8 mouse cellular contexts compared by ENCODE assay signal in genomic region chr5:52833761-52834274, GRCm38 (mm10). TPM values are rescaled to one million over a fixed set of nuclear protein-coding genes. Genes with fewer than 3 reads are reported as not detected.
A peak's percentile ranks its signal among the peaks of the same experiment; 100 is the strongest.
DNase-seq lines count a peak whose midpoint lies in the region; ATAC-seq and TF ChIP-seq lines count a peak whose summit lies in the region.

Gene Anapc4, plus strand, starts transcription at chr5:52834012.

- under 1% methylated on average over 48 of the region's 50 CpGs for WGBS in embryonic facial prominence, embryonic 13.5 days
- under 1% methylated on average over 50 of the region's 50 CpGs for WGBS in kidney, adult 2 months
- under 1% methylated on average over 50 of the region's 50 CpGs for WGBS in limb, embryonic 12.5 days
- WGBS in midbrain, embryonic 15.5 days, result 0% methylated on average over 50 of the region's 50 CpGs
- under 1% methylated on average over 50 of the region's 50 CpGs for WGBS in spleen, adult 2 months

- H3K9ac ChIP-seq in embryonic facial prominence, embryonic 13.5 days, result peak within 1 kb of the TSS; percentile 91
- peak within 1 kb of the TSS; percentile 90 for H3K9ac ChIP-seq in limb, embryonic 12.5 days (replicated peaks)
- H3K9ac ChIP-seq in midbrain, embryonic 15.5 days, result peak within 1 kb of the TSS; percentile 95

- H3K27ac ChIP-seq in embryonic facial prominence, embryonic 13.5 days, result peak within 1 kb of the TSS; percentile 94
- peak within 1 kb of the TSS; percentile 60; the same call in 1 of the 2 replicates for H3K27ac ChIP-seq in kidney, adult 2 months (ENCODE audit: insufficient read depth, low read depth, low read length)
- H3K27ac ChIP-seq in limb, embryonic 12.5 days, result peak within 1 kb of the TSS; percentile 91
- peak within 1 kb of the TSS; percentile 88 for H3K27ac ChIP-seq in midbrain, embryonic 15.5 days
- peak within 1 kb of the TSS; percentile 78 for H3K27ac ChIP-seq in spleen, adult 2 months (ENCODE audit: insufficient read depth, low read length)

- ATAC-seq in embryonic facial prominence, embryonic 13.5 days (ENCODE audit: insufficient number of reproducible peaks, insufficient read depth, low FRiP score, low TSS enrichment, low read depth), result peak; percentile 99
- ATAC-seq in limb, embryonic 12.5 days (ENCODE audit: insufficient number of reproducible peaks, insufficient read depth, low FRiP score, low TSS enrichment, low read depth), result peak; percentile 100
- ATAC-seq in midbrain, embryonic 15.5 days (replicated peaks), result peak; percentile 99

- TF ChIP-seq CTCF in kidney, adult 2 months (conservative IDR thresholded peaks at IDR 0.05; ENCODE audit: insufficient read depth, insufficient read length, low read depth, low read length), result no peak
- TF ChIP-seq CTCF in spleen, adult 2 months (IDR thresholded peaks at IDR 0.05; ENCODE audit: extremely low read depth, insufficient read depth, insufficient read length, insufficient replicate concordance), result no peak

- H3K4me3 ChIP-seq in embryonic facial prominence, embryonic 13.5 days, result peak within 1 kb of the TSS; percentile 79
- peak within 1 kb of the TSS; percentile 70 for H3K4me3 ChIP-seq in kidney, adult 2 months (ENCODE audit: insufficient read depth, low read depth, low read length)
- peak within 1 kb of the TSS; percentile 77 for H3K4me3 ChIP-seq in limb, embryonic 12.5 days (replicated peaks)
- peak within 1 kb of the TSS; percentile 75 for H3K4me3 ChIP-seq in midbrain, embryonic 15.5 days
- H3K4me3 ChIP-seq in spleen, adult 2 months (ENCODE audit: extremely low read depth, insufficient read depth, insufficient read length), result peak within 1 kb of the TSS; percentile 78

- peak within 1 kb of the TSS; percentile 72 for H3K4me2 ChIP-seq in embryonic facial prominence, embryonic 13.5 days
- peak within 1 kb of the TSS; percentile 79 for H3K4me2 ChIP-seq in limb, embryonic 12.5 days
- peak within 1 kb of the TSS; percentile 80 for H3K4me2 ChIP-seq in midbrain, embryonic 15.5 days

- peak; percentile 100 for DNase-seq in 3134 (ENCODE audit: extremely low read depth, insufficient read length, low spot score)
- DNase-seq in adrenal gland, postnatal 36 days, result peak; percentile 100
- peak; percentile 100 for DNase-seq in heart, adult 18-20 months
- peak; percentile 100 for DNase-seq in kidney, adult 2 months
- DNase-seq in spleen, adult 2 months (ENCODE audit: low read depth in 1 of 2, low spot score in 2 of 2), result peak; percentile 94 to 100

- peaks cover 26% of the 10 kb centered on the region for H3K4me1 ChIP-seq in embryonic facial prominence, embryonic 13.5 days
- peaks cover 5% of the 10 kb centered on the region; the same call in 1 of the 2 replicates for H3K4me1 ChIP-seq in kidney, adult 2 months (ENCODE audit: control insufficient read depth, insufficient read depth, low read length)
- H3K4me1 ChIP-seq in limb, embryonic 12.5 days (replicated peaks), result peaks cover 17% of the 10 kb centered on the region
- H3K4me1 ChIP-seq in midbrain, embryonic 15.5 days, result peaks cover 31% of the 10 kb centered on the region
- no peaks in the 10 kb centered on the region for H3K4me1 ChIP-seq in spleen, adult 2 months (ENCODE audit: control insufficient read depth, insufficient read depth, insufficient read length)

- H3K9me3 ChIP-seq in embryonic facial prominence, embryonic 13.5 days, result no peaks in the 10 kb centered on the region
- peaks cover 5% of the 10 kb centered on the region; the same call in 1 of the 2 replicates for H3K9me3 ChIP-seq in limb, embryonic 12.5 days
- no peaks in the 10 kb centered on the region for H3K9me3 ChIP-seq in midbrain, embryonic 15.5 days

- H3K36me3 ChIP-seq in embryonic facial prominence, embryonic 13.5 days, result peaks cover 24% of the 10 kb centered on the region
- peaks cover 2% of the 10 kb centered on the region; the same call in 1 of the 2 replicates for H3K36me3 ChIP-seq in kidney, adult 2 months (ENCODE audit: control insufficient read depth, insufficient read depth, low read length)
- H3K36me3 ChIP-seq in limb, embryonic 12.5 days, result peaks cover 29% of the 10 kb centered on the region
- peaks cover 5% of the 10 kb centered on the region; the same call in 1 of the 2 replicates for H3K36me3 ChIP-seq in midbrain, embryonic 15.5 days (replicated peaks)
- peaks cover 6% of the 10 kb centered on the region; the same call in 1 of the 2 replicates for H3K36me3 ChIP-seq in spleen, adult 2 months (ENCODE audit: control insufficient read depth, insufficient read depth, low read length)

- H3K27me3 ChIP-seq in embryonic facial prominence, embryonic 13.5 days, result no peaks in the 10 kb centered on the region
- H3K27me3 ChIP-seq in kidney, adult 2 months (replicated peaks; ENCODE audit: control insufficient read depth, insufficient read depth, low read length), result no peaks in the 10 kb centered on the region
- H3K27me3 ChIP-seq in limb, embryonic 12.5 days, result no peaks in the 10 kb centered on the region
- no peaks in the 10 kb centered on the region for H3K27me3 ChIP-seq in midbrain, embryonic 15.5 days (replicated peaks)
- H3K27me3 ChIP-seq in spleen, adult 2 months (ENCODE audit: control insufficient read depth, insufficient read depth, low read length), result no peaks in the 10 kb centered on the region

- peak; percentile 74 for TF ChIP-seq POLR2A in kidney, adult 2 months (IDR thresholded peaks at IDR 0.05; ENCODE audit: low read depth, low read length)
- peak; percentile 83 for TF ChIP-seq POLR2A in spleen, adult 2 months (IDR thresholded peaks at IDR 0.05; ENCODE audit: low read depth, low read length)

RNA-seq across cellular contexts. Expression of gene Anapc4, which starts in this region (rescaled TPM):
- total RNA-seq in adrenal gland, postnatal 36 days (2021), result 10 to 100 TPM; 59.2 to 65.3 TPM
- 118 and 122 TPM in 2 replicates for polyA plus RNA-seq in embryonic facial prominence, embryonic 13.5 days (2015; fragmentation: Nextera tagmentation; extraction: Ambion mirVana)
- total RNA-seq in heart, adult 18-20 months (2021), result 10 to 100 TPM; 28.8 to 31.5 TPM
- polyA plus RNA-seq in kidney, adult 2 months (2012; rRNA removed), result 16.6 and 24.5 TPM in 2 replicates
- 125 and 128 TPM in 2 replicates for polyA plus RNA-seq in limb, embryonic 12.5 days (2016; fragmentation: Nextera tagmentation; extraction: Ambion mirVana)
- 115 TPM in 2 replicates for polyA plus RNA-seq in midbrain, embryonic 15.5 days (2015; fragmentation: Nextera tagmentation; extraction: Ambion mirVana)
- polyA plus RNA-seq in spleen, adult 2 months (2012; rRNA removed), result 7.5 and 9.4 TPM in 2 replicates

Comparison
In these comparisons a context has a peak if more than half of its experiments do, and no peak if none do; other contexts are left out.
1. Peak in every context shown above with its lines: DNase-seq, ATAC-seq, H3K4me3 ChIP-seq and H3K27ac ChIP-seq.